Mouse (Mus musculus) right cerebral cortex, postnatal 4 days (tissue): Measurements from ENCODE around the gene Usp25.
A peak's percentile ranks its signal among the peaks of the same experiment; 100 is the strongest.

Source experiments
- DNase-seq: peaks from one replicate; pipeline ENCODE4 v3.0.0-alpha.2; 2022

Gene Usp25

GRCm38 (mm10) chr16:77013427-77014320 lies at the start of gene Usp25:
Usp25 (plus strand) TSS chr16:77013706.
- peak; percentile 73 for DNase-seq

- DNase-seq: no peak
These were observed 45.8 kb upstream of the Usp25 start for GRCm38 (mm10) chr16:76967593-76968275.

DNA sequence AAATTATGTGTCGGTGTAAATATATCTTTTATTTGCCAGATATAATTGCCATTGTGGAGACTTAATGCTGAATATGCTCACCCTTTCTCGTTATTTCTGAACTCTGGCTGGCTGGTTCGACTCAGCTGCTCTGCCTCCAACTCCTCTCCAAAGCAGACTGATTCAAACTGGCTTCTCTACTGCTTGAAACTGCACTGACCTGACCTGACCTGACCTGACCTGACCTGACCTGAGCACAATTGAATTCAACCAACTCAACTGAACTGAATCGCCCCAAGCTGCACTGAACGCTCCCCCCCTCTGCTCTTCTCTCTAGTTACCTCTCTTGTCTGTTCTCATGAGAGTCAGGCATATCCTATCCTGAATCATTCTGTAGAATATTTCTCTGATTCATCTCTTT lies 42.3 kb upstream of the Usp25 start:
- DNase-seq: no peak

DNA sequence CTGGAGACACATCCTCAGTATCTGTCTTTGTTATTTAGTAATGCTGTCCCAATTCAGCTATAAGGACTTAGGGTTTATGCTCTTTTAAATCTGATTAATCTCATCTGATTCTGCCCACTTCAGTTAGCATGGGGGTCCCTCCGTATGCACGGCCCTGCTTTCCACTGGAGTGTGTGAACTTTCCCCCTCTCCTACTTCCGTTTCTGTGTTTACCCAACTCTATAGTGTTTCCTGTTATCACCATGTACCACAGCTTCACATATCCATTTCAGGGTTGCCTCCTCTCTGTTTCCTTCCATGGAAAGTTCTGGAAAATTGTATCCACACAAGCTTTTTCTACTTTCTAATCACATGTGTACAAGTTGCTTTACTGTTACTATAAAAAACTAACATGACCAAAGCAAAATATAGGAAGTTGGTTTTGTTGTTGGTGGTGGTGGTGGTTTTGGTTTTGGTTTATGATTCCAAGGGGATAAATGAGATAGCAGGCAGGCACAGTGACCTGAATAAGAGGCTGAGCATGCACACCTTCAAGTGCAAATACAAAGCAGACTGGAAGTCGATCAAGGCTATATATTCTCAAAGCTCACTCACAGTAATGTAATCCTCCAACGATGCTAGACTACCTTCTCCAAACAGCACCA lies 36.6 kb upstream of the Usp25 start:
- no peak for DNase-seq

DNA sequence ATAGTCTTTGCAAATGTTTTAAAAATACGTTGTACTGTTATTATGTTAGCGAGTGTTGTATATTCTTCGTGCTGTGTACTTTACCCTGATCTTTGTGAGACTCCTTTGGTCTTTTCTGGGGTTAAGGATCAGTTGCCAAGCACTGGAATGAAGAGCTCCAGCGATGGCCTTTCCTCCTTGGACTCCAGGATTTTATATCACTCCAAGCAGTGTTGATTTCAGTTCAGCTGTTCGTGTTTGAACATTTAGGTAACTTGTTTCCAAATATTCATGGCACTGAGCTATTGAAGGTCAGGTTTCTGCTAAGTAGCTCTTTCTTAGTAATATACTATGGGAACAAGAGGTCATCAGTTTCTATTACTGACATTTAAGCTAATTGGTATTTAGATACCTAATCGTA lies 29.8 kb upstream of the Usp25 start:
- no peak for DNase-seq

GRCm38 (mm10) chr16:76987711-76988110 lies 25.8 kb upstream of the Usp25 start:
- no peak for DNase-seq

GRCm38 (mm10) chr16:77003900-77004299 lies 9.6 kb upstream of the Usp25 start:
- DNase-seq: no peak

GRCm38 (mm10) chr16:77009173-77009572 lies 4.3 kb upstream of the Usp25 start:
- no peak for DNase-seq

GRCm38 (mm10) chr16:77014321-77015211 lies 1.1 kb downstream of the Usp25 start:
- no peak for DNase-seq

GRCm38 (mm10) chr16:77015380-77016346 lies 2.2 kb downstream of the Usp25 start:
- DNase-seq: no peak

GRCm38 (mm10) chr16:77017931-77018330 lies 4.4 kb downstream of the Usp25 start:
- no peak for DNase-seq

GRCm38 (mm10) chr16:77020190-77020589 lies 6.7 kb downstream of the Usp25 start:
- DNase-seq: no peak

GRCm38 (mm10) chr16:77023627-77024379 lies 10.3 kb downstream of the Usp25 start:
- DNase-seq: no peak

- DNase-seq: no peak
These were observed 12.6 kb downstream of the Usp25 start for GRCm38 (mm10) chr16:77026099-77026498.

DNA sequence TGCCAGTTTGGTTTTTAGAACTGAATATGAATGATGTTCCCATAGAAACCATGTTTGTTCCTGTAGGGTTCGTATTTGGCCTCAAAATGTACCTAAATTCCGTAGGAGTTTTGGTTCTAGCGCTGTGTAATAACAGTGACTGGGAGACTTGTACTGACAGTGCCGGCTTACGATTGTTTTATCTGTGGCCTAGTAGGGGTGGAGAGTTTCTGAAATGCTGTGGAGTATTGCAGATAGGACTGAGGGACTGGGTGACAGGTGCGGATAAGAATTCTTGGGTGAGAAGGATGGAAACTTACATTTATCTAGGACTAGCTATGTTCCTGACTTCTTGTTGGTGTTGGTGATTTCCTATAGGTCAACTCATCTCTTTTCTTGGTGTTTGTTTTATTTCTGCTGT lies 13.4 kb downstream of the Usp25 start:
- DNase-seq: no peak

DNA sequence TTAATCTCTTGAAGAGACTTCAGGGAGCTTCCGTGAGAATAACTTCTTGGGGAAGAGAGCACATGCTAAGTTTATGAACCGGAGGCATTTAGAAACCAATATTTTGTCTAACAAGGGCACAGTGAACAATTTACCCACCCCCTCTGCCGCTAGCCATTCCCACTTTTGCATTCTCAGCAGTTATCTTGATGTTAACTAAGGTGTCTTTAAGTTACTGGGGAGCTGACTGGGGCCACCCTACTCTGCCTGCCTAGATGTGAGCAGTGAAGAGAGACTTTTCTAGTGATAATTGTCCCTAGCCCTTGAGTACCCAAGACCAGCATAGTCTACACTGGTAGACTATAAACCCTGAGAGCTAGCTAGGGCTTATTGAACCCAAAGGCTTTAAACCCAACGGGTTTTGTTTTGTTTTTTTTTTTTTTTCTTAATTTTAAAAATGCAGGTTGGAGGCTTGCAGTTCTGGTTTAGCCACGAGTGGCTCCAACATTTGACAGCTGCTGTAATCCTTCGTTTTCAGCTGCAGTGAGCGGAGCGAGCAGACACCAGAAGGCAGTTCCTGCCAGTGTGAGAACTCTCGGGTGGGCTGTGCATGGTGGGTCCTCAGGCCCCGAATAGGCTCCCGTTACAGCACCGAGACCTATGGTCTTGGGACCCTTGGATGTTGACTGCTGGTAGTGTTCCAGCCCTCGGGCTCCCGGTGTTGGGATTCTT lies 14.6 kb downstream of the Usp25 start:
- no peak for DNase-seq

GRCm38 (mm10) chr16:77028687-77029417 lies 15.3 kb downstream of the Usp25 start:
- DNase-seq: peak; percentile 24

- no peak for DNase-seq
These were observed 16.9 kb downstream of the Usp25 start for GRCm38 (mm10) chr16:77030435-77030834.

DNA sequence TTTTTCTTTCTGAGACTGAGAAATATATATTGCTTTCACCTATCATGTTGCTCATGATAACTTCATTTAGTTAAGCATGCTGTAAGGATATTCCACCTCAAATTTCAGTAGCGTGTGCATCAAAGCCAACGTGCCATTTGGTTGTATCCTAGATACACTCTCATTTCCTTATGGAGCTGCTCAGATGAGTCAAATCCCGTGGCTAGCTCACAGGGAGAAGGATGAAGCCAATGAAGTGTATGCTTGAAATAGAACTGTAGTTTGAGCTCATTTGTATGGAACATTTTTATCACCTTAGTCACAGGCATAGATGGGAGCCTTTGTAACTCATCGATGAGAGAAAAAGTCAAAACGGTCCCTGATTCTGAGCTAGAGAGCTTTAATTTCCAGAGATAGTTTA lies 20.8 kb downstream of the Usp25 start:
- DNase-seq: no peak
